Mouse (Mus musculus): ENCODE results near the gene Drd4. TPM values are rescaled to one million over a fixed set of nuclear protein-coding genes. Genes with fewer than 3 reads are reported as not detected.

Gene Drd4
- polyA plus RNA-seq, 1 experiment from 2014 or later: 0.13 TPM

- Histone ChIP-seq H3K4me1 (peaks cover 27% of the 10 kb centered on the region), H3K36me3 (no peaks in the 10 kb centered on the region), H3K27ac (no peak overlapping the region), H3K27me3 (ENCODE audit: insufficient read depth, poor library complexity, severe bottlenecking) (peaks cover 41% of the 10 kb centered on the region), H3K9me3 (no peaks in the 10 kb centered on the region), H3K4me3 (no peak overlapping the region)
- 81% methylated on average over 9 of the region's 9 CpGs for WGBS
- DNase-seq (ENCODE audit: low spot score): no peak
Observed at GRCm38 (mm10) chr7:141275356-141275755, 16.4 kb upstream of the Drd4 start.

DNA sequence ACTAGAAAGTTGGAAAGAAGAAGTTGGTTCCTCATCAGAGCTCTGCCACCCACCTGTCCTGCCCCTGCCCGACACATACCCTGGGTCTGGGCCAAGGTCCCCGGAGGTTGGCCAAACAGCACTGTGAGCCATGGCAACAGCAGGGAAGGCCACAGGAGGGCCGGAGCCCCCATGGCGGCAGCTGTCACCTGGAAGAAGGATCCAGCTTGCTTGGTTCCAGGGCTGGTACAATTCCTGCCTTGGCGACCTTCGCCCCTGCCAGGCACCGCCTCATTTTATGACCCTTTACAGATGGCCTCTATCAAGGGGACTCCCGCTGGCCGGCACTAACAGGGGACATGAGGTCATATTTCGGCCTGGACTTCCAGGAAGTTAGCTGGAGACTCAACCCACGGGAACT, 15.3 kb upstream of the Drd4 start, which contains the start of gene Cdhr5:
TSS of gene Cdhr5 (minus strand) at position 241 of the 400 bp plus-strand sequence.
- Histone ChIP-seq H3K4me1 (peaks cover 27% of the 10 kb centered on the region), H3K27ac (no peak within 1 kb of the TSS), H3K9me3 (no peaks in the 10 kb centered on the region), H3K4me3 (no peak within 1 kb of the TSS), H3K36me3 (no peaks in the 10 kb centered on the region), H3K27me3 (ENCODE audit: insufficient read depth, poor library complexity, severe bottlenecking) (peaks cover 41% of the 10 kb centered on the region)
- WGBS: 74% methylated on average over 11 of the region's 11 CpGs
- no peak for DNase-seq (ENCODE audit: low spot score)

GRCm38 (mm10) chr7:141277701-141278678, 13.8 kb upstream of the Drd4 start:
- 62% methylated on average over 11 of the region's 11 CpGs for WGBS
- H3K4me3 ChIP-seq: peak overlapping the region; percentile 68; the same call in 1 of the 2 replicates

DNA sequence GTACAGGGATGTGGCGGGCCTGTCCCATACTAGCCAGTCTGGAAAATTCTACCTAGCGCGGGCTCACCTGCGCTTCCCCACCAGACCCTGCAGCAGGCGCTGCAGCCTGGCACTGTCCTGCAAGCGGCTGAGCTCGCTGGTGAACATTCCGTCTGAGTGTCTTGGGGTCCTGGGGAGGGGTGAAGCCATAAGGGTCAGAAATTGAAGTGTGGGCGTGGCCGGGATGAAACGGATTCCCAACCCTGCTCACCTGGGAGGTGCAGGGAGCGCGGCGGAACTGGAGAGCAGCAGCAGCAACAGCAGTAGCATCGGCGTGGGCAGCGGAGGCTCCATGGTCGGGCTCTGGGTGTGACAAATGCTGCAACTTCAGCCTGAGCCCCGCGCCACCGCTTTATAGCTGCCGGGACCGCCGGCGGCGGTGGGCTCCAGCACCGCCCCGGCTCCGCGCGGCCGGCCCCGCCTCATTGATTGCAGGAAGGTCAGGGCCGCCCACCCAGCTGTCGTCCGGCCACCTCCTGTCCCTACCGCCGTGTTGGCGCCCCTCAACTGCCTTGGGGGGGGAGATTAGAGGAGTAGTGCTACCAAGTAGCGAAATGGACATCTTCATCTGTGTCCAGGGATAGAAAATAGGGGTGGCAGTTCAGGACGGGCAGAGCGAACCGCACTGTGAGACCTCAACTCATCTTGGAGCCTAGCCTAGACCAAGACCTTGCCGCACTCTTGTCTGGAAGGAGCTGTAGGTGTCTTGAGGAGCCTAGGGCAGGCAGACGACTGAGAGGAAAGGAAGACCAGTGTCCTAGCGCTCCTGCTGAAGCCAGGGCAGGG, 12.8 kb upstream of the Drd4 start, which contains the start of gene Sct:
TSS of gene Sct (minus strand) at position 368 of the 825 bp plus-strand sequence.
- Histone ChIP-seq H3K4me3 (peak within 1 kb of the TSS; percentile 68), H3K27me3 (ENCODE audit: insufficient read depth, poor library complexity, severe bottlenecking) (peaks cover 34% of the 10 kb centered on the region), H3K27ac (peak within 1 kb of the TSS; percentile 71; the same call in 1 of the 2 replicates), H3K9me3 (no peaks in the 10 kb centered on the region), H3K36me3 (no peaks in the 10 kb centered on the region), H3K4me1 (peaks cover 31% of the 10 kb centered on the region)
- 2% methylated on average over 46 of the region's 46 CpGs for WGBS
- DNase-seq (ENCODE audit: low spot score): no peak

More at GRCm38 (mm10) chr7:141277701-141278678, 13.8 kb upstream of the Drd4 start:
- Histone ChIP-seq H3K4me1 (peaks cover 27% of the 10 kb centered on the region), H3K9me3 (no peaks in the 10 kb centered on the region), H3K27me3 (ENCODE audit: insufficient read depth, poor library complexity, severe bottlenecking) (peaks cover 34% of the 10 kb centered on the region), H3K36me3 (no peaks in the 10 kb centered on the region), H3K27ac (peak overlapping the region; percentile 71; the same call in 1 of the 2 replicates)
- no peak for DNase-seq (ENCODE audit: low spot score)

- Histone ChIP-seq H3K27me3 (ENCODE audit: insufficient read depth, poor library complexity, severe bottlenecking) (peaks cover 26% of the 10 kb centered on the region), H3K9me3 (no peaks in the 10 kb centered on the region), H3K27ac (no peak overlapping the region), H3K36me3 (no peaks in the 10 kb centered on the region), H3K4me1 (peaks cover 30% of the 10 kb centered on the region), H3K4me3 (no peak overlapping the region)
- WGBS: 86% methylated on average over 6 of the region's 6 CpGs
- no peak for DNase-seq (ENCODE audit: low spot score)
Observed at GRCm38 (mm10) chr7:141281442-141281841, 10.4 kb upstream of the Drd4 start.

DNA sequence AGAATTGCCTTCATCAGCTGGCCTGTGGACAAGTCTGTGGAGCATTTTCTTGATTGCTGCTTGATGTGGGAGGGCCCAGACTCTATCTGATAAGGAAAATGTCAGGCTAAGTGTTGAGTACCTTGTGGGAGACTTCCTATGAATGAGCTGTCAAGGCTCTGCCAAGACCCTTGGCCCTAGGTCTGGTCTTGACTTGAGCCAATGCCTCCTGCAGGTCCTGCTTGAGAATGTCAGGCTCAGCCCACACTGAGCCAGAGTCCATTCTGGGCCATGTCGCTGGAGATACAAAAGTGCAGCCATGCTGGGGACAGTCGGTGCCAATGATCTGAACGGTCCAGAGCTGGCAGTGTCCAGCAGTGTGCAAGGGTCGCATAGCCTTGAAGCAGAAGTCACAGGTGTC, 9.1 kb upstream of the Drd4 start:
- Histone ChIP-seq H3K27me3 (ENCODE audit: insufficient read depth, poor library complexity, severe bottlenecking) (peaks cover 19% of the 10 kb centered on the region), H3K9me3 (no peaks in the 10 kb centered on the region), H3K27ac (no peak overlapping the region)

GRCm38 (mm10) chr7:141288042-141288441, 3.8 kb upstream of the Drd4 start:
- H3K27ac ChIP-seq: no peak overlapping the region
- no peaks in the 10 kb centered on the region for H3K36me3 ChIP-seq
- no peak overlapping the region for H3K4me3 ChIP-seq
- 76% methylated on average over 3 of the region's 3 CpGs for WGBS
- H3K27me3 ChIP-seq (ENCODE audit: insufficient read depth, poor library complexity, severe bottlenecking): peaks cover 37% of the 10 kb centered on the region
- H3K4me1 ChIP-seq: peaks cover 21% of the 10 kb centered on the region
- DNase-seq (ENCODE audit: low spot score): no peak
- H3K9me3 ChIP-seq: no peaks in the 10 kb centered on the region

More for the DNA sequence above, 9.1 kb upstream of the Drd4 start:
- no peak for DNase-seq (ENCODE audit: low spot score)
- Histone ChIP-seq H3K36me3 (no peaks in the 10 kb centered on the region), H3K4me1 (peaks cover 20% of the 10 kb centered on the region), H3K4me3 (no peak overlapping the region)
- WGBS: 83% methylated on average over 4 of the region's 4 CpGs

- no peaks in the 10 kb centered on the region for H3K9me3 ChIP-seq
- peaks cover 36% of the 10 kb centered on the region for H3K4me1 ChIP-seq
- H3K27ac ChIP-seq: no peak overlapping the region
- 31% methylated on average over 15 of the region's 15 CpGs for WGBS
- DNase-seq (ENCODE audit: low spot score): no peak
- H3K36me3 ChIP-seq: peaks cover 10% of the 10 kb centered on the region
- H3K27me3 ChIP-seq (ENCODE audit: insufficient read depth, poor library complexity, severe bottlenecking): peaks cover 71% of the 10 kb centered on the region
- H3K4me3 ChIP-seq: peak overlapping the region; percentile 66
Observed at GRCm38 (mm10) chr7:141292583-141293388, 980 bp downstream of the Drd4 start.

GRCm38 (mm10) chr7:141293852-141294471, 2.2 kb downstream of the Drd4 start:
- WGBS: 1% methylated on average over 53 of the region's 53 CpGs
- DNase-seq (ENCODE audit: low spot score): no peak
- peaks cover 15% of the 10 kb centered on the region for H3K36me3 ChIP-seq
- H3K4me3 ChIP-seq: peak overlapping the region; percentile 58
- H3K9me3 ChIP-seq: no peaks in the 10 kb centered on the region
- peaks cover 36% of the 10 kb centered on the region for H3K4me1 ChIP-seq
- H3K27me3 ChIP-seq (ENCODE audit: insufficient read depth, poor library complexity, severe bottlenecking): peaks cover 71% of the 10 kb centered on the region
- peak overlapping the region; percentile 65 for H3K27ac ChIP-seq

GRCm38 (mm10) chr7:141294479-141294878, 2.7 kb downstream of the Drd4 start:
- WGBS: 5% methylated on average over 22 of the region's 22 CpGs
- Histone ChIP-seq H3K4me3 (peak overlapping the region; percentile 58), H3K27me3 (ENCODE audit: insufficient read depth, poor library complexity, severe bottlenecking) (peaks cover 69% of the 10 kb centered on the region), H3K27ac (no peak overlapping the region), H3K9me3 (no peaks in the 10 kb centered on the region), H3K4me1 (peaks cover 36% of the 10 kb centered on the region), H3K36me3 (peaks cover 20% of the 10 kb centered on the region)
- no peak for DNase-seq (ENCODE audit: low spot score)

GRCm38 (mm10) chr7:141297926-141298650, 6.3 kb downstream of the Drd4 start:
- H3K36me3 ChIP-seq: peaks cover 55% of the 10 kb centered on the region
- no peak overlapping the region for H3K27ac ChIP-seq
- H3K4me1 ChIP-seq: peaks cover 18% of the 10 kb centered on the region
- no peak for DNase-seq (ENCODE audit: low spot score)
- 85% methylated on average over 3 of the region's 3 CpGs for WGBS
- no peak overlapping the region for H3K4me3 ChIP-seq
- peaks cover 34% of the 10 kb centered on the region for H3K27me3 ChIP-seq (ENCODE audit: insufficient read depth, poor library complexity, severe bottlenecking)
- H3K9me3 ChIP-seq: no peaks in the 10 kb centered on the region

Measured in heart, embryonic 10.5 days (tissue).